Mouse (Mus musculus): ENCODE data around the gene Dmkn. TPM values are rescaled to one million over a fixed set of nuclear protein-coding genes. Genes with fewer than 3 reads are reported as not detected.

The Dmkn gene
- polyA plus RNA-seq, 1 experiment from 2014 or later: not detected

GRCm38 (mm10) chr7:30777911-30778310, 14.4 kb downstream of the Dmkn start:
- whole genome bisulfite sequencing: 64% methylated on average over 1 of the region's 1 CpGs
- Histone ChIP-seq H3K27ac (ENCODE audit: low read depth, low read length) (no peak overlapping the region), H3K36me3 (ENCODE audit: control insufficient read depth, insufficient read depth, low read length) (no peaks in the 10 kb centered on the region), H3K27me3 (ENCODE audit: control insufficient read depth, insufficient read depth, low read length) (no peaks in the 10 kb centered on the region), H3K4me3 (ENCODE audit: low read depth, low read length) (no peak overlapping the region), H3K4me1 (ENCODE audit: control insufficient read depth, insufficient read depth, low read length) (no peaks in the 10 kb centered on the region), H3K9me3 (ENCODE audit: control insufficient read depth, low read length) (no peaks in the 10 kb centered on the region), H3K9ac (ENCODE audit: low read length) (no peak overlapping the region), H3K4me2 (no peak overlapping the region)
- no peak for DNase-seq (ENCODE audit: low spot score, missing footprints)
- no peak for ATAC-seq (ENCODE audit: low FRiP score)

GRCm38 (mm10) chr7:30781792-30782191, 18.2 kb downstream of the Dmkn start:
- ATAC-seq (ENCODE audit: low FRiP score): no peak
- H3K9me3 ChIP-seq (ENCODE audit: control insufficient read depth, low read length): no peaks in the 10 kb centered on the region
- H3K27ac ChIP-seq (ENCODE audit: low read depth, low read length): no peak overlapping the region
- H3K36me3 ChIP-seq (ENCODE audit: control insufficient read depth, insufficient read depth, low read length): no peaks in the 10 kb centered on the region
- no peak overlapping the region for H3K4me2 ChIP-seq
- DNase-seq (ENCODE audit: low spot score, missing footprints): no peak
- 79% methylated on average over 4 of the region's 4 CpGs for WGBS
- H3K9ac ChIP-seq (ENCODE audit: low read length): no peak overlapping the region
- H3K4me1 ChIP-seq (ENCODE audit: control insufficient read depth, insufficient read depth, low read length): no peaks in the 10 kb centered on the region
- no peak overlapping the region for H3K4me3 ChIP-seq (ENCODE audit: low read depth, low read length)
- H3K27me3 ChIP-seq (ENCODE audit: control insufficient read depth, insufficient read depth, low read length): no peaks in the 10 kb centered on the region

- ATAC-seq (ENCODE audit: low FRiP score) (no peak), DNase-seq (ENCODE audit: low spot score, missing footprints) (no peak)
- H3K4me2 ChIP-seq: no peak overlapping the region
- no peak overlapping the region for H3K9ac ChIP-seq (ENCODE audit: low read length)
- no peaks in the 10 kb centered on the region for H3K27me3 ChIP-seq (ENCODE audit: control insufficient read depth, insufficient read depth, low read length)
- H3K27ac ChIP-seq (ENCODE audit: low read depth, low read length): no peak overlapping the region
- no peak overlapping the region for H3K4me3 ChIP-seq (ENCODE audit: low read depth, low read length)
- H3K9me3 ChIP-seq (ENCODE audit: control insufficient read depth, low read length): no peaks in the 10 kb centered on the region
- no peaks in the 10 kb centered on the region for H3K36me3 ChIP-seq (ENCODE audit: control insufficient read depth, insufficient read depth, low read length)
- 82% methylated on average over 3 of the region's 3 CpGs for WGBS
- no peaks in the 10 kb centered on the region for H3K4me1 ChIP-seq (ENCODE audit: control insufficient read depth, insufficient read depth, low read length)
Observed at GRCm38 (mm10) chr7:30782658-30783057, 19.1 kb downstream of the Dmkn start.

GRCm38 (mm10) chr7:30785154-30785553, 21.6 kb downstream of the Dmkn start:
- Histone ChIP-seq H3K4me2 (no peak overlapping the region), H3K9me3 (ENCODE audit: control insufficient read depth, low read length) (no peaks in the 10 kb centered on the region), H3K36me3 (ENCODE audit: control insufficient read depth, insufficient read depth, low read length) (no peaks in the 10 kb centered on the region), H3K27me3 (ENCODE audit: control insufficient read depth, insufficient read depth, low read length) (no peaks in the 10 kb centered on the region), H3K27ac (ENCODE audit: low read depth, low read length) (no peak overlapping the region), H3K4me3 (ENCODE audit: low read depth, low read length) (no peak overlapping the region), H3K4me1 (ENCODE audit: control insufficient read depth, insufficient read depth, low read length) (no peaks in the 10 kb centered on the region), H3K9ac (ENCODE audit: low read length) (no peak overlapping the region)
- 68% methylated on average over 1 of the region's 1 CpGs for WGBS
- DNase-seq (ENCODE audit: low spot score, missing footprints): no peak
- ATAC-seq (ENCODE audit: low FRiP score): no peak

GRCm38 (mm10) chr7:30785721-30786546, 22.4 kb downstream of the Dmkn start:
- 78% methylated on average over 13 of the region's 13 CpGs for WGBS
- Histone ChIP-seq H3K9me3 (ENCODE audit: control insufficient read depth, low read length) (no peaks in the 10 kb centered on the region), H3K4me2 (no peak overlapping the region), H3K27ac (ENCODE audit: low read depth, low read length) (no peak overlapping the region), H3K4me3 (ENCODE audit: low read depth, low read length) (no peak overlapping the region), H3K4me1 (ENCODE audit: control insufficient read depth, insufficient read depth, low read length) (no peaks in the 10 kb centered on the region), H3K36me3 (ENCODE audit: control insufficient read depth, insufficient read depth, low read length) (no peaks in the 10 kb centered on the region), H3K27me3 (ENCODE audit: control insufficient read depth, insufficient read depth, low read length) (no peaks in the 10 kb centered on the region), H3K9ac (ENCODE audit: low read length) (no peak overlapping the region)
- DNase-seq (ENCODE audit: low spot score, missing footprints) (no peak), ATAC-seq (ENCODE audit: low FRiP score) (peak; percentile 42; the same call in 1 of the 2 replicates)

- H3K9ac ChIP-seq (ENCODE audit: low read length): no peak within 1 kb of the TSS
- WGBS: 53% methylated on average over 15 of the region's 15 CpGs
- H3K36me3 ChIP-seq (ENCODE audit: control insufficient read depth, insufficient read depth, low read length): no peaks in the 10 kb centered on the region
- ATAC-seq (ENCODE audit: low FRiP score) (no peak), DNase-seq (ENCODE audit: low spot score, missing footprints) (no peak)
- H3K27ac ChIP-seq (ENCODE audit: low read depth, low read length): no peak within 1 kb of the TSS
- H3K4me1 ChIP-seq (ENCODE audit: control insufficient read depth, insufficient read depth, low read length): no peaks in the 10 kb centered on the region
- no peak within 1 kb of the TSS for H3K4me3 ChIP-seq (ENCODE audit: low read depth, low read length)
- H3K9me3 ChIP-seq (ENCODE audit: control insufficient read depth, low read length): no peaks in the 10 kb centered on the region
- H3K27me3 ChIP-seq (ENCODE audit: control insufficient read depth, insufficient read depth, low read length): no peaks in the 10 kb centered on the region
- H3K4me2 ChIP-seq: no peak within 1 kb of the TSS
Observed at GRCm38 (mm10) chr7:30787377-30788022, 23.9 kb downstream of the Dmkn start, which contains the start of gene Krtdap. TSS of gene Krtdap (plus strand) at chr7:30787896.

GRCm38 (mm10) chr7:30790141-30790540, 26.6 kb downstream of the Dmkn start:
- ATAC-seq (ENCODE audit: low FRiP score): no peak

GRCm38 (mm10) chr7:30791921-30792320, 28.4 kb downstream of the Dmkn start:
- WGBS: 22% methylated on average over 9 of the region's 9 CpGs
- no peaks in the 10 kb centered on the region for H3K4me1 ChIP-seq (ENCODE audit: control insufficient read depth, insufficient read depth, low read length)
- DNase-seq (ENCODE audit: low spot score, missing footprints) (no peak), ATAC-seq (ENCODE audit: low FRiP score) (no peak)
- H3K9ac ChIP-seq (ENCODE audit: low read length): no peak overlapping the region
- no peak overlapping the region for H3K4me2 ChIP-seq
- no peaks in the 10 kb centered on the region for H3K27me3 ChIP-seq (ENCODE audit: control insufficient read depth, insufficient read depth, low read length)
- H3K4me3 ChIP-seq (ENCODE audit: low read depth, low read length): no peak overlapping the region
- no peaks in the 10 kb centered on the region for H3K9me3 ChIP-seq (ENCODE audit: control insufficient read depth, low read length)
- no peaks in the 10 kb centered on the region for H3K36me3 ChIP-seq (ENCODE audit: control insufficient read depth, insufficient read depth, low read length)
- H3K27ac ChIP-seq (ENCODE audit: low read depth, low read length): no peak overlapping the region

More at GRCm38 (mm10) chr7:30790141-30790540, 26.6 kb downstream of the Dmkn start:
- WGBS: 78% methylated on average over 10 of the region's 10 CpGs
- H3K27ac ChIP-seq (ENCODE audit: low read depth, low read length): no peak overlapping the region
- H3K9ac ChIP-seq (ENCODE audit: low read length): no peak overlapping the region
- no peaks in the 10 kb centered on the region for H3K27me3 ChIP-seq (ENCODE audit: control insufficient read depth, insufficient read depth, low read length)
- no peaks in the 10 kb centered on the region for H3K36me3 ChIP-seq (ENCODE audit: control insufficient read depth, insufficient read depth, low read length)
- no peaks in the 10 kb centered on the region for H3K4me1 ChIP-seq (ENCODE audit: control insufficient read depth, insufficient read depth, low read length)
- no peak for DNase-seq (ENCODE audit: low spot score, missing footprints)
- H3K4me2 ChIP-seq: no peak overlapping the region
- H3K4me3 ChIP-seq (ENCODE audit: low read depth, low read length): no peak overlapping the region
- no peaks in the 10 kb centered on the region for H3K9me3 ChIP-seq (ENCODE audit: control insufficient read depth, low read length)

- ATAC-seq (ENCODE audit: low FRiP score) (no peak), DNase-seq (ENCODE audit: low spot score, missing footprints) (no peak)
- Histone ChIP-seq H3K27me3 (ENCODE audit: control insufficient read depth, insufficient read depth, low read length) (no peaks in the 10 kb centered on the region), H3K4me1 (ENCODE audit: control insufficient read depth, insufficient read depth, low read length) (no peaks in the 10 kb centered on the region), H3K36me3 (ENCODE audit: control insufficient read depth, insufficient read depth, low read length) (no peaks in the 10 kb centered on the region), H3K27ac (ENCODE audit: low read depth, low read length) (no peak overlapping the region), H3K9me3 (ENCODE audit: control insufficient read depth, low read length) (no peaks in the 10 kb centered on the region), H3K9ac (ENCODE audit: low read length) (no peak overlapping the region), H3K4me3 (ENCODE audit: low read depth, low read length) (no peak overlapping the region), H3K4me2 (no peak overlapping the region)
Observed at GRCm38 (mm10) chr7:30794921-30795320, 31.4 kb downstream of the Dmkn start.

Data from midbrain, embryonic 11.5 days (tissue).